Mouse (Mus musculus) liver, embryonic 15.5 days (tissue): ENCODE measurements around the gene Xiap. TPM values are rescaled to one million over a fixed set of nuclear protein-coding genes. Genes with fewer than 3 reads are reported as not detected.

ENCODE experiments used
- ATAC-seq: fragments of 200-750 bp; cut with Nextera tagmentation; 2 replicates; pipeline ENCODE4 v1.8.0; 2017; ENCODE audit warnings: moderate number of reproducible peaks, mild to moderate bottlenecking, moderate library complexity; ENCODE audit not compliant: insufficient read depth
- H3K27ac ChIP-seq: fragments of 300-500 bp; sonication (generic); replicated peaks from 2 replicates; pipeline ENCODE4 v1.5.1; 2015; ENCODE audit warnings: mild to moderate bottlenecking, inconsistent platforms
- H3K27me3 ChIP-seq: fragments of 300-500 bp; sonication (generic); 2 replicates; pipeline ENCODE4 v1.6.1; 2015; ENCODE audit warnings: mild to moderate bottlenecking, inconsistent platforms
- H3K36me3 ChIP-seq: fragments of 300-500 bp; sonication (generic); replicated peaks from 2 replicates; pipeline ENCODE4 v1.6.1; 2015; ENCODE audit warnings: moderate library complexity, mild to moderate bottlenecking, inconsistent platforms
- H3K4me1 ChIP-seq: fragments of 300-500 bp; sonication (generic); replicated peaks from 2 replicates; pipeline ENCODE4 v1.6.1; 2015; ENCODE audit warnings: inconsistent platforms
- H3K4me2 ChIP-seq: fragments of 300-500 bp; sonication (generic); 2 replicates; pipeline ENCODE4 v1.6.1; 2015; ENCODE audit warnings: moderate library complexity, mild to moderate bottlenecking, inconsistent platforms
- H3K4me3 ChIP-seq: fragments of 300-500 bp; sonication (generic); replicated peaks from 2 replicates; pipeline ENCODE4 v1.5.1; 2015; ENCODE audit warnings: mild to moderate bottlenecking, inconsistent platforms
- H3K9ac ChIP-seq: fragments of 300-500 bp; sonication (generic); 2 replicates; pipeline ENCODE4 v1.6.1; 2015; ENCODE audit warnings: moderate library complexity, mild to moderate bottlenecking, inconsistent platforms
- H3K9me3 ChIP-seq: fragments of 300-500 bp; sonication (generic); replicated peaks from 2 replicates; pipeline ENCODE4 v1.6.1; 2016; ENCODE audit warnings: inconsistent platforms
- WGBS: fragments of 180-500 bp; shearing (Covaris S2); methylation state at CpG from one replicate; pipeline ENCODE4 v1.1.7; 2015; ENCODE audit warnings: mixed read lengths; ENCODE audit not compliant: insufficient replicate concordance; 5-methylcytosine and 5-hydroxymethylcytosine counted together
- polyA plus RNA-seq: library from polyadenylated mRNA; unstranded; fragments of >200 nt; fragmentation: Nextera tagmentation; extraction: Ambion mirVana; gene quantifications from 2 replicates; pipeline ENCODE4 v1.2.1, GENCODE M21; 2015

Gene Xiap
- polyA plus RNA-seq, 1 experiment from 2014 or later, result 5.1 TPM

DNA sequence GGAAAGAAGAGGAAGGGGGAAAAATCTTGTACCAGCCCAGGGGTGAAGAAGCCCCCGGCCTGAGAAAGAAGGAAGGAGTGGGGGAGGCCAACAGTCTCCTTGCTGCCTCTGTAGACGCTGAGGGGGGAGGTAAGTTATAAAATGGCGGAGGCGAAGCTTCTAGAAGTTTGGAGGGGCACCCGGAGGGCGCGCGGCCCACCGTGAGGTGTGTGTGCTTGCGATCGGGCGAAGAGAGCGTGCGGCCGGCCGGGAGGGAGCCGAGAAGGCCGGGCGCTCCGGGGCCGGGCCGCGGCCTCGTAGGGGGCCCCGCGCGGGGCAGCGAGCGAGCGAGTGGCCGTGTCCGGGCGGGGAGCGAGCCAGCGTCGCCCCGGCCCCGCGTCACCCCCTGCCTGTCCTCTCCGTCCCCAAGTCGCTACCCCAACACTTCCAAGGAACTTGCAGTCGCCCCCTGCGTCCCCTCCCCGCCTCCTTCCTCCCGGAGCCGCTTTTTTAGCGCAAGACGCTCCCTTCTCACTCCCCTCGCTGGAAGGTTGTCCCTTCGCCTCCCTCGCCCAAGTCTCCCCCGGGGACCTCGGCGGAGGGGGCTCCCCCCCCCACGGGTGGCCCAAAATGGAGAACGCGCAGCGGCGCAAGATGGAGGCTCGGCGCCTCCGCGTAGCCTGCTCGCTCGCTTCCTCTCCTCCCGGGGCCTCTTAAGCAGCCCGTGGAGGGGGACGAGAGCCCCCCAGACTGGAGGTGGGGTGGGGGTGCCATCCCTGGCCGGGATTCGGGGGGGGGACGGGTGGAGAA, 90.3 kb downstream of the Xiap start:
- Histone ChIP-seq H3K4me2 (peak overlapping the region; percentile 63), H3K36me3 (no peaks in the 10 kb centered on the region), H3K27me3 (no peaks in the 10 kb centered on the region), H3K9ac (peak overlapping the region; percentile 93), H3K27ac (peak overlapping the region; percentile 94), H3K4me3 (peak overlapping the region; percentile 75), H3K9me3 (no peaks in the 10 kb centered on the region), H3K4me1 (no peaks in the 10 kb centered on the region)
- peak; percentile 14 for ATAC-seq
- 22% methylated on average over 61 of the region's 71 CpGs for WGBS

DNA sequence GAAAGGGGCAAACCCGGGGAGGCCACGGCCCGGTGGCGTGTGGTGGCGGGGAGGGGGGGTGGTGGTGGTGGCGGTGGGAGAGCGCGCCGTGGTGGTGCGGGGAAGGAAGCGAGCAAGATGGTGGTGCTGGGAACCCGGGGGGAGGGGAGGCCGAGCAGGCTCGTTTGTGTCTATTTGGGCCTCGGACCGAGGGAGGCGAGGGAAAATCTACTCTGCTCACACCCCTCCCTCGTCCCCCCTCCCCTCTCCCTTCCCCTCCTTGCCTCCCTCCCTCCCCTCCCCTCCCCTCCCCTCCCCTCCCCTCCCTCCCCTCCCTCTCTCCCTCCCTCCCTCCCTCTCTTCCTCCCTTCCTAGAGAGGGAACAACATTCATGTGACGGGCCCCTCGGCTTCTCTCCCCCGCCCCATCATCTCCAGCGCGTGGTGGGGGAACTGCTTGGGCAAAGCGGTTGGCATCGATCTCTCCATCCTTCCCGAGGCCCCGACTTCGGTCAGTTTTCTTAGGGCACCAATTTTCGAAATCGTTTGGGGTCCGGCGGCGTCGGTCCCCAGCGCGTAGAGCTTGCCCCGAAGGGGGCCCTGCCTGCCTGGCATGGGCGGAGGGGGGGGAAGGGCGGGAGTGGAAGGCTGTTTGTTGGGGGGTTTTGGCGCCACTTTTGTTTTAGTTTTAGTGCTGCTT, 91.0 kb downstream of the Xiap start:
- WGBS, result 5% methylated on average over 21 of the region's 40 CpGs
- H3K27ac ChIP-seq, result peak overlapping the region; percentile 94
- peak overlapping the region; percentile 93 for H3K9ac ChIP-seq
- H3K4me2 ChIP-seq, result peak overlapping the region; percentile 65
- no peaks in the 10 kb centered on the region for H3K27me3 ChIP-seq
- H3K4me3 ChIP-seq, result peak overlapping the region; percentile 75
- no peaks in the 10 kb centered on the region for H3K36me3 ChIP-seq
- peak; percentile 53 for ATAC-seq
- peaks cover 5% of the 10 kb centered on the region; the same call in 1 of the 2 replicates for H3K4me1 ChIP-seq
- no peaks in the 10 kb centered on the region for H3K9me3 ChIP-seq

DNA sequence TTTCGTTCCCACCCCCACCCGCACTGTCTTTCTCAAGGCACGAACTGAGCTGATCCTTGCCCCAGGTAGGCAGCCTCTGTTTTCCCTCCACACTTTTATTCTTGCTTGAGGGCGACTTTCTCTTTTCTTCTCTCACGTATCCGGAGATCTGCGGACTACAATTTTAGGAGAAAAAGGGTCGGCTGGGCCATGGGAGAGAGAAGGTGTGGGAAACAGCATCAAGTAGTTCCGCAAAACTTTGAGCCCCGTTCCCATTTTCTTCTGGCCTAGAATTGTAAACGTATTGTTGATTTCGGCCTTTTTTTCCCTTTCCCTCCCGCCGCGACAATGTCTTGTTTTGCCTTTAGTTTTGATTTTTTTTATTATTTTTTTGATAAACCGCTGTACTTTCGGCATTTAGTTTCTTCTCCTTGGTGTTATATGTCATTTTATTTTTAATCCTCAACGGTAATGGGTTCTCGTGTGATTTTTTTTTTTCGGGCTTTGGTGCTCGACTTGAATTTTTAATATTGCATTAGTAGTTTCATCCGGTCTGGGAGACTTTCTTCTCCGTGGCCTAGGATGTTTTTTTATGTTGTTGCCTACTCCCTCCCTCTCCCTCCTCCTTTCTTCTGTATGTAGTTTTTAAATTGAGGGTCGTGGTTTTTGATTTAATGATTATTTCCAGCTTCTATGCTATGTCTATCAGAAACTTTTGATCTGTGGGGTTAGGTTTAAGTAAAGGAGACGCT, 91.7 kb downstream of the Xiap start:
- peak overlapping the region; percentile 65 for H3K4me2 ChIP-seq
- 15% methylated on average over 25 of the region's 25 CpGs for WGBS
- H3K9ac ChIP-seq, result peak overlapping the region; percentile 93
- ATAC-seq, result no peak
- H3K4me3 ChIP-seq, result peak overlapping the region; percentile 75
- no peaks in the 10 kb centered on the region for H3K27me3 ChIP-seq
- H3K27ac ChIP-seq, result peak overlapping the region; percentile 94
- peaks cover 8% of the 10 kb centered on the region; the same call in 1 of the 2 replicates for H3K4me1 ChIP-seq
- H3K36me3 ChIP-seq, result no peaks in the 10 kb centered on the region
- no peaks in the 10 kb centered on the region for H3K9me3 ChIP-seq

DNA sequence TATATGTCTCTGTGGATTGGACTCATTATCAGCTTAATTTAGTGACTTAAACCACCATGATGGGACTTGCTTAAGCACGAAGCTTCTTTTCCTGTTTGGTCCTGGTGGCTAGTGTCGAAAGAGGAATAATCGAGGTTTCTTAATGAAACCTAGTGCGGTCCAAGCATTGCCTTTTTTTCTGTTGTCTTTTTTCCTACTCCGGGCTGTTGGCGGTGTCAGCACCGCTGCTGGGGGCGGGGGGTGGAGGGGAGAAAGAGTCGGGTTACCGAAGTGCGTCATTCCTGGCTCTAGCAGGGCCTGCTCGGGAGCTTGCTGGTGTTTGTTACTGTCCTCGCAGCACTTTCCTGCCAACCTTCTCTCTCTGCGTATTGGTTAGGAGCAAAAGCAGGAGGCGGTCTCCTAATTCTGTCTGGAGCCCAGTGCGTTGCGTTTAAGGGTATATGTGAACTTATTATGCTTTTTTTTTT, 92.5 kb downstream of the Xiap start:
- Histone ChIP-seq H3K4me1 (peaks cover 8% of the 10 kb centered on the region; the same call in 1 of the 2 replicates), H3K9me3 (no peaks in the 10 kb centered on the region), H3K36me3 (no peaks in the 10 kb centered on the region), H3K27ac (peak overlapping the region; percentile 94), H3K4me3 (peak overlapping the region; percentile 75), H3K27me3 (no peaks in the 10 kb centered on the region), H3K4me2 (peak overlapping the region; percentile 65), H3K9ac (peak overlapping the region; percentile 93)
- peak; percentile 47 for ATAC-seq
- WGBS, result 16% methylated on average over 17 of the region's 17 CpGs

DNA sequence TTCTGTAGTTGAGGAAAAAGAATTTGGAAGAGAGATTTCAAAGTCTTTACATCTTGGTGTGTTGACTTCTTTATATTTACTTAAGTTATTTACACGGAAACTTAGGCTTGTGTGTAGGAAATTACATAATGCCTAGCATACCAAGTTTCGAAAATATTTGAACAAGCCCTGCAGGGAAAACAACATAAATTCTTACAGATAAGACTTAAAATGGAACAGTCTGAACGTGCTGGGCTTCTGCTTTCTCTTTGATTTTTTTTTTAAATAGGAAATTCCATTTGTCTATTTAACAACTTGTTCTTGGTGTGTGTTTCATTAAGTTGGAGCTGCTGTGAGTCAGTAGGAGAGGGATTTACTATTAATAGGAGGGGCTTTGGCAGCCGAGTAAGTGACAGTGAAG, 93.6 kb downstream of the Xiap start:
- H3K9ac ChIP-seq, result peak overlapping the region; percentile 93
- peaks cover 8% of the 10 kb centered on the region; the same call in 1 of the 2 replicates for H3K4me1 ChIP-seq
- H3K27me3 ChIP-seq, result no peaks in the 10 kb centered on the region
- no peak for ATAC-seq
- H3K36me3 ChIP-seq, result no peaks in the 10 kb centered on the region
- peak overlapping the region; percentile 62 for H3K27ac ChIP-seq
- H3K4me2 ChIP-seq, result peak overlapping the region; percentile 65
- 13% methylated on average over 4 of the region's 4 CpGs for WGBS
- H3K4me3 ChIP-seq, result peak overlapping the region; percentile 75
- no peaks in the 10 kb centered on the region for H3K9me3 ChIP-seq

Other genes starting within 250 kb of the Xiap start
- gene Thoc2, start 139.0 kb upstream of the Xiap start, polyA plus RNA-seq, result 24.7 and 26.2 TPM in 2 replicates
- 23.2 and 25.7 TPM in 2 replicates for gene Stag2, start 89.6 kb downstream of the Xiap start, polyA plus RNA-seq